Mouse (Mus musculus): ENCODE measurements at regions not wholly inside any gene's neighbourhood (a gene's known extent, or its start where the extent isn't known, plus 50 kb on each side); places are given as distances from the start of the nearest gene placed in this dataset.

GRCm38 (mm10) chr11:35065959-35066414, 55.0 kb upstream of the Slit3 start:
- Histone ChIP-seq H3K36me3 (ENCODE audit: control insufficient read depth in 1 of 2, insufficient read depth in 2 of 2, low read length in 2 of 2) (no peaks in the 10 kb centered on the region), H3K27ac (ENCODE audit: control insufficient read depth, low read depth, low read length) (no peak overlapping the region), H3K9ac (ENCODE audit: control insufficient read depth, low read depth, low read length, poor library complexity, severe bottlenecking) (no peak overlapping the region), H3K4me3 (ENCODE audit: control insufficient read depth in 1 of 2, insufficient read depth in 1 of 2, low read depth in 2 of 2, low read length in 2 of 2) (no peak overlapping the region), H3K9me3 (replicated peaks; ENCODE audit: insufficient read depth, low read length) (no peaks in the 10 kb centered on the region), H3K4me1 (ENCODE audit: control insufficient read depth in 1 of 2, insufficient read depth in 2 of 2, low read length in 2 of 2) (no peaks in the 10 kb centered on the region), H3K27me3 (ENCODE audit: control insufficient read depth in 1 of 2, insufficient read depth in 2 of 2, low read length in 2 of 2) (no peaks in the 10 kb centered on the region), H3K79me2 (ENCODE audit: control insufficient read depth, insufficient read depth, low read length, poor library complexity) (no peaks in the 10 kb centered on the region)
- DNase-seq (ENCODE audit: low read depth, low spot score): no peak
- TF ChIP-seq MAFK (IDR thresholded peaks at IDR 0.05; ENCODE audit: borderline replicate concordance, low read depth, low read length): no peak
- TF ChIP-seq EP300 (IDR thresholded peaks at IDR 0.05; ENCODE audit: low read depth in 1 of 2, low read length in 2 of 2): no peak
- TF ChIP-seq MAZ (IDR thresholded peaks at IDR 0.05; ENCODE audit: low read depth, low read length): no peak
- TF ChIP-seq GABPA (IDR thresholded peaks at IDR 0.05; ENCODE audit: low read depth, low read length): no peak

GRCm38 (mm10) chr11:35057791-35058190, 63.2 kb upstream of the Slit3 start:
- no peaks in the 10 kb centered on the region for H3K9me3 ChIP-seq (replicated peaks; ENCODE audit: insufficient read depth, low read length)
- H3K9ac ChIP-seq (ENCODE audit: control insufficient read depth, low read depth, low read length, poor library complexity, severe bottlenecking): no peak overlapping the region
- H3K4me3 ChIP-seq (ENCODE audit: control insufficient read depth in 1 of 2, insufficient read depth in 1 of 2, low read depth in 2 of 2, low read length in 2 of 2): no peak overlapping the region
- no peak overlapping the region for H3K27ac ChIP-seq (ENCODE audit: control insufficient read depth, low read depth, low read length)
- no peaks in the 10 kb centered on the region for H3K4me1 ChIP-seq (ENCODE audit: control insufficient read depth in 1 of 2, insufficient read depth in 2 of 2, low read length in 2 of 2)
- DNase-seq (ENCODE audit: low read depth, low spot score): no peak
- TF ChIP-seq UBTF (IDR thresholded peaks at IDR 0.05; ENCODE audit: borderline replicate concordance, insufficient read depth, low read depth, low read length): no peak
- TF ChIP-seq E2F4 (IDR thresholded peaks at IDR 0.05; ENCODE audit: borderline replicate concordance, low read depth, low read length): no peak
- TF ChIP-seq TCF12 (IDR thresholded peaks at IDR 0.05; ENCODE audit: low read depth, low read length): no peak
- no peak for TF ChIP-seq MAX (IDR thresholded peaks at IDR 0.05; ENCODE audit: low read length)
- no peak for TF ChIP-seq TAL1 (IDR thresholded peaks at IDR 0.05; ENCODE audit: low read length)
- TF ChIP-seq MYB (IDR thresholded peaks at IDR 0.05; ENCODE audit: low read depth, low read length): no peak
- TF ChIP-seq NELFE (IDR thresholded peaks at IDR 0.05; ENCODE audit: low read depth, low read length): no peak
- no peak for TF ChIP-seq TBP (IDR thresholded peaks at IDR 0.05; ENCODE audit: low read depth, low read length)
- TF ChIP-seq POLR2AphosphoS2 (IDR thresholded peaks at IDR 0.05; ENCODE audit: low read length): no peak
- TF ChIP-seq ZNF384 (IDR thresholded peaks at IDR 0.05; ENCODE audit: low read depth, low read length): no peak
- H3K27me3 ChIP-seq (ENCODE audit: control insufficient read depth in 1 of 2, insufficient read depth in 2 of 2, low read length in 2 of 2): no peaks in the 10 kb centered on the region
- no peaks in the 10 kb centered on the region for H3K79me2 ChIP-seq (ENCODE audit: control insufficient read depth, insufficient read depth, low read length, poor library complexity)
- H3K36me3 ChIP-seq (ENCODE audit: control insufficient read depth in 1 of 2, insufficient read depth in 2 of 2, low read length in 2 of 2): no peaks in the 10 kb centered on the region

GRCm38 (mm10) chr11:35055496-35056125, 65.4 kb upstream of the Slit3 start:
- no peaks in the 10 kb centered on the region for H3K36me3 ChIP-seq (ENCODE audit: control insufficient read depth in 1 of 2, insufficient read depth in 2 of 2, low read length in 2 of 2)
- no peaks in the 10 kb centered on the region for H3K9me3 ChIP-seq (replicated peaks; ENCODE audit: insufficient read depth, low read length)
- H3K27ac ChIP-seq (ENCODE audit: control insufficient read depth, low read depth, low read length): no peak overlapping the region
- H3K4me1 ChIP-seq (ENCODE audit: control insufficient read depth in 1 of 2, insufficient read depth in 2 of 2, low read length in 2 of 2): no peaks in the 10 kb centered on the region
- no peak overlapping the region for H3K9ac ChIP-seq (ENCODE audit: control insufficient read depth, low read depth, low read length, poor library complexity, severe bottlenecking)
- H3K27me3 ChIP-seq (ENCODE audit: control insufficient read depth in 1 of 2, insufficient read depth in 2 of 2, low read length in 2 of 2): no peaks in the 10 kb centered on the region
- no peak for DNase-seq (ENCODE audit: low read depth, low spot score)
- TF ChIP-seq NELFE (IDR thresholded peaks at IDR 0.05; ENCODE audit: low read depth, low read length): no peak
- TF ChIP-seq USF1 (IDR thresholded peaks at IDR 0.05; ENCODE audit: low read depth, low read length): no peak
- no peaks in the 10 kb centered on the region for H3K79me2 ChIP-seq (ENCODE audit: control insufficient read depth, insufficient read depth, low read length, poor library complexity)
- H3K4me3 ChIP-seq (ENCODE audit: control insufficient read depth in 1 of 2, insufficient read depth in 1 of 2, low read depth in 2 of 2, low read length in 2 of 2): no peak overlapping the region
